Mouse (Mus musculus): ENCODE data around the gene Tmprss6. TPM values are rescaled to one million over a fixed set of nuclear protein-coding genes. Genes with fewer than 3 reads are reported as not detected.
A peak's percentile ranks its signal among the peaks of the same experiment; 100 is the strongest.

The Tmprss6 gene
- polyA plus RNA-seq, 1 experiment from 2014 or later, result 155 TPM

DNA sequence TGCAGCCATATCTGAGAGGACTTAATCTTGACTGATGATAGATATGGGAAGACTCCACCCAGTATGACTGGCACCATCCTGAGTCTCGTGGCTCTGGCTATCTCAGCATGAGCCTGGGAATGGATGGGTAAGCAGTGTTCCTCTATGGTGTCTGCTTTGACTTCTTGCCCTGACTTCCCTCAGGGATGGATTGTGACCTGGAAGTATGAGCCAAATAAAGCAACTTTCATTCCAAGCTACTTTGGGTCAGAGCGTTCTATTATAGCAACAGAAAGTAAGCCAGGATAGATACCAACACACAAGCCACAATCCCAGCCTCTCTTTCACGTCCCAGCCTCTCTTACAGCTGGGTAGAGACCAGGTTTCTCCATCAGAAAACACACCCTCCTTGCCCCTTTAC lies 37.1 kb upstream of the Tmprss6 start:
- DNase-seq (ENCODE audit: low read depth, low spot score) (no peak), ATAC-seq (no peak)
- POLR2A ChIA-PET, result interaction anchor here (1.5 kb wide), 1 partner anchor 11 kb away, joined by 4 read pairs; no protein-coding TSS in a partner anchor
- CTCF ChIA-PET, result interaction anchor here (0.9 to 1.4 kb wide), 3 partner anchors 21 to 57 kb away, joined by 3 to 4 read pairs (median 3); no protein-coding TSS in a partner anchor
- no peak for TF ChIP-seq CTCF (IDR thresholded peaks at IDR 0.05)
- in situ Hi-C loops (cut with MboI; ENCODE audit: low pct_unique_long_range_greater_than_20kb), result no loop called here
- H3K27me3 ChIP-seq, result no peaks in the 10 kb centered on the region

DNA sequence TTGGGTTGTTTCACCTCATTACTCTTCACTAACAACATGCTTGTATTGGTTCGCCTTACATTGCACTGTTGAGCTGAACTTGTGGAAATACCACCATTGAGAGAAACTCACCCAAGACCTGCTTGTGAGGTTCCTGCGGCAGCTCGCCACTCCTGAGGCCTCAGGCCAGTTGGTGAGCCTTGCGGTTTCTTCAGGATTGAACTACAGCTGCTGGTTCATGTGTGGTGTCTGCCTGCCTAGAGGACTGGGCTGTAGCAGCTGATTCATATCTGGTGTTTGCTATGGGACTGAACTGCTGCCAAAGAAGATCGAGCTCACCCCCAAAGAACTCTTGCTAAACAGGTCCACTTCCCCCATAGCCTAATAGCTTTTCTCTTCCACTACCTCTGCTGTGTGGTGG lies 36.4 kb upstream of the Tmprss6 start:
- ChIA-PET CTCF (interaction anchor here (1.0 to 1.4 kb wide), 2 partner anchors 15 to 22 kb away, joined by 3 to 4 read pairs; no protein-coding TSS in a partner anchor), POLR2A (interaction anchor here (1.5 kb wide), 1 partner anchor 11 kb away, joined by 4 read pairs; no protein-coding TSS in a partner anchor)
- no peak for TF ChIP-seq CTCF (IDR thresholded peaks at IDR 0.05)
- no peak for ATAC-seq
- no peaks in the 10 kb centered on the region for H3K27me3 ChIP-seq
- in situ Hi-C loops (cut with MboI; ENCODE audit: low pct_unique_long_range_greater_than_20kb), result no loop called here
- no peak for DNase-seq (ENCODE audit: low read depth, low spot score)

DNA sequence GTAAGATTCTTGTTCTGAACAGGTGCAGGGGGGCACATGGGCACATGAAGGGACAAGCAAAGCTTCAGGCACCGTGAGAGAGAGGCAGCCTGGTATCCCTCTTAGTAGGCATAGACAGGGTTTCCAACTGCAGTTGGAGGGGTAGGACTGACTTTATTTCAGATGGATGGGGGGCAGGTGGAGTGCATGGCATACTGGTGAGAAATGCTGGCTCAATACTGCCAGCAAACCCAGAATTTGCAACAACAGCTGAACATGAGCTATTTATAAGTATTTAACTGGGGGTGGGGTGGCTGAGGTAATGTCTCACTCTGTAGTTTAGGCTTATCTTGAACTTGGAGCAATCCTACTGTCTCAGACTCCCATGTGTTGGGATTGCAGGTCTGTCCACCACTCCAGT lies 35.6 kb upstream of the Tmprss6 start:
- TF ChIP-seq CTCF (IDR thresholded peaks at IDR 0.05), result no peak
- in situ Hi-C loops (cut with MboI; ENCODE audit: low pct_unique_long_range_greater_than_20kb), result no loop called here
- ChIA-PET CTCF (interaction anchor here (0.8 to 1.0 kb wide), 2 partner anchors 10 to 16 kb away, joined by 3 read pairs; partner anchors contain the start of gene Il2rb), POLR2A (no interaction called here)
- ATAC-seq (no peak), DNase-seq (ENCODE audit: low read depth, low spot score) (no peak)
- H3K27me3 ChIP-seq, result no peaks in the 10 kb centered on the region

DNA sequence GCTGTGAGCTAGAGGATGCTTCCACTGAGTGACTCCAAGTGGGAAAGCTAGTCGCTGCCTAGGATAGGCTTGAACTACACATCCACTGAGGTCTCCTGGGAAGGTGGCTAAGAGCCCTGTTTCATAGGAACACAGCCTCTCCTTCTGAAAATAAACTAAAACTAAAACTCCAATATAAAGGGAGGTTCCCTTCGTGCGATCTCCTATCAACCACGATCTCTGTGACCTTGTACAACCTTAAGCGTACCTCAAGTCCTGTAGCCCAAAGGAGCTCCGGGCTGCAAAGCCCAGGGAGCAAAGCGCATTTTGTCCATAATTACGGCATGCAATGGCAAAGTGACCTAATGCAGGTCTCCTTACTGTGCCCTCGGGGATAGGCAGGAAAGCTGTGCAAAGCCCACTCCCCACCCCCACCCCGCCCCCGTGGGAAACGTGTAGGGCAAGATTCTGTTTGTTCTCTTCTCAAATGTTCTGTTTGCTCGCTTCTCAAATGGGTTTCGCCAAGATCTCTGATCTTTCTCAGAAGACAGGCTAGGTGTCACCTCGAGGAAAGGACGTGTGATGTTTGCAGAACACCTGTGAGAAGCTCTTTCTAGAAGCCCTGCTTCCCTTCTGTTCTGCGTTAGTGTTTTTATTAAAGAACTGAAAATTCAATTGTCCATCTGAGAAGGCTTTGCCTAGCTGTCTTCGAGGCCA lies 34.2 kb upstream of the Tmprss6 start:
- no peaks in the 10 kb centered on the region for H3K27me3 ChIP-seq
- DNase-seq (ENCODE audit: low read depth, low spot score) (no peak), ATAC-seq (no peak)
- in situ Hi-C loops (cut with MboI; ENCODE audit: low pct_unique_long_range_greater_than_20kb), result no loop called here
- POLR2A ChIA-PET, result no interaction called here
- CTCF ChIA-PET, result interaction anchor here (1.5 kb wide), 1 partner anchor 16 kb away, joined by 4 read pairs; no protein-coding TSS in a partner anchor
- TF ChIP-seq CTCF (IDR thresholded peaks at IDR 0.05), result no peak

DNA sequence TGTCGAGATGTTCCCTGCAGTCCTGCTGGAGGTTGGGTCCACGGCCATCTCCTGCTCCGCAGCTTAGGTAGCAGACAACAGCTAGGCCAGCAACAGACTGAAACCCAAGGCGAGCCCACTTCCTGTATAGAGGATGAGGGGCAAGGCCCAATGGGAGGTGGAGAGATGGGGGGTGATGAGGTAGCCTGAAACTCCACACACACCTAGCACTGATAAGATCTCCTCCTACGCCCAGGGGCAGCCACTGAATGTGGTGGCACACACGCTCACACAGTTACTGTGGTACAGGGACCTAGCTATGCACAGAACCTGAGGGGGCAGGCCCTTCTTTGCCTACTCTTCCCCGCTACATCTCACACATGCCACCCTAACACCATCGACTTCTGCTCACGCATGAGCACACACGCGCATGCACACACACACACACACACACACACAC lies 26.6 kb upstream of the Tmprss6 start, which contains the start of gene Il2rb:
Gene Il2rb, minus strand, starts transcription at position 304 of the 439 bp plus-strand sequence.
- ChIA-PET CTCF (interaction anchor here (1.6 kb wide), 1 partner anchor 9 kb away, joined by 3 read pairs; no protein-coding TSS in a partner anchor), POLR2A (interaction anchor here (0.7 kb wide), 1 partner anchor 13 kb away, joined by 3 read pairs; no protein-coding TSS in a partner anchor)
- TF ChIP-seq CTCF (IDR thresholded peaks at IDR 0.05), result no peak
- DNase-seq (ENCODE audit: low read depth, low spot score) (no peak), ATAC-seq (no peak)
- H3K27me3 ChIP-seq, result no peaks in the 10 kb centered on the region
- in situ Hi-C loops (cut with MboI; ENCODE audit: low pct_unique_long_range_greater_than_20kb), result no loop called here

- POLR2A ChIA-PET, result interaction anchor here (1.1 kb wide), 1 partner anchor 12 kb away, joined by 4 read pairs; no protein-coding TSS in a partner anchor
- DNase-seq (ENCODE audit: low read depth, low spot score) (no peak), ATAC-seq (peak; percentile 23)
- in situ Hi-C loops (cut with MboI; ENCODE audit: low pct_unique_long_range_greater_than_20kb), result no loop called here
- CTCF ChIA-PET, result interaction anchor here (1.6 kb wide), 1 partner anchor 10 kb away, joined by 3 read pairs; no protein-coding TSS in a partner anchor
- no peaks in the 10 kb centered on the region for H3K27me3 ChIP-seq
- TF ChIP-seq CTCF (IDR thresholded peaks at IDR 0.05), result no peak
Observed at GRCm38 (mm10) chr15:78493401-78494010, 25.1 kb upstream of the Tmprss6 start.

GRCm38 (mm10) chr15:78491301-78491700 lies 22.9 kb upstream of the Tmprss6 start:
- no peak for ATAC-seq
- H3K27me3 ChIP-seq, result no peaks in the 10 kb centered on the region
- POLR2A ChIA-PET, result no interaction called here
- in situ Hi-C loops (cut with MboI; ENCODE audit: low pct_unique_long_range_greater_than_20kb), result no loop called here
- CTCF ChIA-PET, result interaction anchor here (1.3 kb wide), 1 partner anchor 42 kb away, joined by 3 read pairs; no protein-coding TSS in a partner anchor
- no peak for DNase-seq (ENCODE audit: low read depth, low spot score)
- no peak for TF ChIP-seq CTCF (IDR thresholded peaks at IDR 0.05)

DNA sequence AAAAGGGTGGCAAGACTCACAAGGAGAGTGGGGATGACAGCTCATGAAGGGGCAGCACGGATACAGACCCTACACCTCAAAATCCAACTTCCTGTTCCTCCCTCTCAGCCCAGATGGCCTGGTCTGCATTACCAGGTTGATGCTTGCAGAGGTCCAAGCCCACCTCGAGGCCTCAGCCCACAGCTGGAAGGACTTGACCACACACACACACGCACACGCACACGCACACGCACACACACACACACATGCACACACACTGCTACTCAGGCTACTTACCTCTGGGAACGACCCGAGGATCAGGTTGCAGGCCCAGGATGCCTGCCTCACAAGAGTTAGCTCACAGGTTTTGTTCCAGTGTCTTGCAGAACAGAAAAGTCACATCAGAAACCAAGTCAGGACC lies 21.5 kb upstream of the Tmprss6 start:
- in situ Hi-C loops (cut with MboI; ENCODE audit: low pct_unique_long_range_greater_than_20kb), result no loop called here
- TF ChIP-seq CTCF (IDR thresholded peaks at IDR 0.05), result no peak

DNA sequence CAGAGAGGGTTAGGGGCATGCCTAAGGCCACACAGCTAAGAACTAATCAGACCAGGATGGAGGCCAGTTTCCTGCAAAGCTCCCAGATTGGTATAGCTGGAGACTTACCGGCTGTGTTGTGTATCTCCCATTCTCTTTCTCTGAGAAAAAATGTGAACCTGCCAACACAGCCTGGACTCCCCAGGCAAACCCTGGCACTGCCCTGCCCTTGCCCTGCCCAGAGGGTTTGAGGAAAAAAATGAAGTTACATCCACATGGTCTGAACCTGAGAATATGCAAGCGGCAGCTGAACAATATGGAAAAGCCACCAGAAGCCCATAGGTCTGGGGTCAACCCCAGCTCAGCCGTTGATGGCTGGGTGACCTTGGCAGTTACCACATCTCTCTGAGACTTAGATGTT lies 20.8 kb upstream of the Tmprss6 start:
- in situ Hi-C loops (cut with MboI; ENCODE audit: low pct_unique_long_range_greater_than_20kb), result no loop called here
- no peak for DNase-seq (ENCODE audit: low read depth, low spot score)
- ChIA-PET CTCF (interaction anchor here (0.9 to 1.5 kb wide), 3 partner anchors 11 to 40 kb away, joined by 3 read pairs; no protein-coding TSS in a partner anchor), POLR2A (interaction anchor here (1.1 to 1.5 kb wide), 3 partner anchors 19 to 29 kb away, joined by 3 to 6 read pairs (median 3); no protein-coding TSS in a partner anchor)
- no peaks in the 10 kb centered on the region for H3K27me3 ChIP-seq
- no peak for ATAC-seq
- TF ChIP-seq CTCF (IDR thresholded peaks at IDR 0.05), result no peak

More for the DNA sequence above, 21.5 kb upstream of the Tmprss6 start:
- no peaks in the 10 kb centered on the region for H3K27me3 ChIP-seq
- no peak for DNase-seq (ENCODE audit: low read depth, low spot score)
- no peak for ATAC-seq
- ChIA-PET CTCF (interaction anchor here (0.9 to 1.3 kb wide), 3 partner anchors 21 to 40 kb away, joined by 3 to 5 read pairs (median 3); no protein-coding TSS in a partner anchor), POLR2A (interaction anchor here (1.2 kb wide), 1 partner anchor 30 kb away, joined by 3 read pairs; no protein-coding TSS in a partner anchor)

GRCm38 (mm10) chr15:78487066-78487465 lies 18.6 kb upstream of the Tmprss6 start:
- H3K27me3 ChIP-seq, result no peaks in the 10 kb centered on the region
- POLR2A ChIA-PET, result interaction anchor here (0.9 kb wide), 1 partner anchor 12 kb away, joined by 3 read pairs; no protein-coding TSS in a partner anchor
- CTCF ChIA-PET, result interaction anchor here (0.9 to 1.3 kb wide), 4 partner anchors 13 to 45 kb away, joined by 3 to 5 read pairs (median 4); no protein-coding TSS in a partner anchor
- in situ Hi-C loops (cut with MboI; ENCODE audit: low pct_unique_long_range_greater_than_20kb), result no loop called here
- no peak for TF ChIP-seq CTCF (IDR thresholded peaks at IDR 0.05)
- ATAC-seq (no peak), DNase-seq (ENCODE audit: low read depth, low spot score) (no peak)
